Mouse (Mus musculus): ENCODE data around the gene Whrn. TPM values are rescaled to one million over a fixed set of nuclear protein-coding genes. Genes with fewer than 3 reads are reported as not detected.
A peak's percentile ranks its signal among the peaks of the same experiment; 100 is the strongest.

The Whrn gene
- polyA plus RNA-seq, 1 experiment from 2014 or later, result 0.39 TPM

DNA sequence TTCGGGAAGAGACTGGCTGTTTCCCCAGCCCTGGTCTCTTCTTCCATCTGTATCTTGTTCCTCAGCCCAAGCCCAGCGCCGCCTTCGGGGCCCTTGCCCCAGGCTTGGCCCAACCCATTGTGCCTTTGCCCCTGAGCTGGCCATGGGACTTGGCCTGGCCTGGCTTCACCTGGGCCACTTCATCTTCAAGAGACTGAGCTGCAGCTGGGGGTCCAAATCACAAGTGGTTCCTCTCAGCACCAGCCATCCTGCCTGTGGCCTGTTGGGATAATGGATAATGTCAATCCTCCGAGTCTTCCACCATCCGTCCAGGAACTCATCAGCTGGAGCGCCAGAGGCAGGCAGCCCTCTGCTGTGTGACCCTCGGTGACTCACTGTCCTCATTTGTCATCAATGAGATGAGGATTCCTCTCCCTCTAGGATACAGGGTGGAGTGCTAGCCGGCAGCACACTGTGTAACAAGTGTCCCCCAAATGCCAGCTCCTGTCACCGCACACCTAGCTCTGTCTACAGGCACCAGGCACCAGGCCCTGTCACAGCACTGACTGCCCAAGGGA, 97.7 kb downstream of the Whrn start:
- H3K9ac ChIP-seq, result no peak overlapping the region
- H3K36me3 ChIP-seq (replicated peaks), result peaks cover 19% of the 10 kb centered on the region
- peak overlapping the region; percentile 36; the same call in 1 of the 2 replicates for H3K4me2 ChIP-seq
- H3K9me3 ChIP-seq (replicated peaks), result no peaks in the 10 kb centered on the region
- ATAC-seq (ENCODE audit: insufficient read depth), result no peak
- no peak overlapping the region for H3K27ac ChIP-seq (replicated peaks)
- no peak overlapping the region for H3K4me3 ChIP-seq (replicated peaks)
- no peaks in the 10 kb centered on the region for H3K27me3 ChIP-seq
- peaks cover 50% of the 10 kb centered on the region for H3K4me1 ChIP-seq (replicated peaks)
- 79% methylated on average over 10 of the region's 10 CpGs for WGBS (ENCODE audit: insufficient replicate concordance)

DNA sequence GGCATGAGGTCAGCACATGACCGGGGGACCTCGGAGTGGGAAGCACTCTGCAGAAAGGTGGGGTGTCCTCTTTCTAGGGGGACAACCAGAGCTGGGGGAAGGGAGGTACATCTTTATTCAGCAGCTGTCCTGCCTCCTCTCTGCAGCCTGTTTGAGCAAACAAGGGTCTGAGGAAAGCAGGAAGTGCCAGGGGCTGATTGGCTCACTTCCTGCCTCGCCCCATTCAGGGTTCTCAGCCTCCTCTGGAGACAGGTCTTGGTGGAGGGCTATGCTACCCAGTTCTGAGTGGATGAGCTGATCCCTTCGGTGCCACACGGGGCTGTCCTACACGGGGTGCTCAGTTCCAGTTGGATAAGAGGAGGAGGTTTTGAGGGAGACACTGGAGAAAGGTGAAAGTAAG, 104.5 kb downstream of the Whrn start:
- H3K9me3 ChIP-seq (replicated peaks), result no peaks in the 10 kb centered on the region
- no peak for ATAC-seq (ENCODE audit: insufficient read depth)
- 53% methylated on average over 6 of the region's 6 CpGs for WGBS (ENCODE audit: insufficient replicate concordance)

DNA sequence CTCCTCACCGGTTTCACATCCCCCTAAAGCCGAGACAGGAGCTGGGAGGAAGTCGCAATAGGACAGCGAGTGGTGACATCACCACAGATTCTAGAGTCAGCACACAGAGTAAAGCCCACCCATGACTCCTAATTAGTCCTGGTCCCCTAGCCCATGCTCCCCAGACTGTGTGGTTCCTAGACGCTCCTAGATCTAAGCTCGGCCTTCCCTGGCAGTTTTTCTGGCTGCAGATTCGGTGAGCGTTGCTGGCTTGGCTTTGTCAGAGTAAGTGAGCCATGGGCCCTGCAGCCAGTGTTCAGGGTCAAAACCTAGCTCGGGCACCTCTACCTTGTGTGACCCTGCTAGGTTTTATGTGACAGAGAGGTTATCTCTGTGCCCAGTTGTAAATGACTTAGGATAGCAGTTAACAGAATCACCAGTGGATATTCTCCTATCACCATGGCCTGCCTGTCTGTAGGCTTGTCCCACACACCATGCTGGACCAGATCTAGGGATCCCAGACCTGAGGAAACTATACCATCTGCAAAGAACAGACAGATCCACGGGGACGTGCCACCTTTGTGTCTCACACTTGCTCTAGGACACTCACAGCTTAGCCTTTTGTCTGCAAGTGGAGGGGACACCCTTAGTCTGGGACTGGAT, 105.8 kb downstream of the Whrn start:
- peak; percentile 43; the same call in 1 of the 2 replicates for ATAC-seq (ENCODE audit: insufficient read depth)
- H3K27me3 ChIP-seq, result no peaks in the 10 kb centered on the region
- WGBS (ENCODE audit: insufficient replicate concordance), result 54% methylated on average over 11 of the region's 11 CpGs
- H3K9me3 ChIP-seq (replicated peaks), result no peaks in the 10 kb centered on the region
- H3K4me3 ChIP-seq (replicated peaks), result no peak overlapping the region
- H3K4me1 ChIP-seq (replicated peaks), result peaks cover 51% of the 10 kb centered on the region
- peaks cover 22% of the 10 kb centered on the region for H3K36me3 ChIP-seq (replicated peaks)
- no peak overlapping the region for H3K4me2 ChIP-seq
- H3K9ac ChIP-seq, result no peak overlapping the region
- peak overlapping the region; percentile 41 for H3K27ac ChIP-seq (replicated peaks)

More for the DNA sequence above, 104.5 kb downstream of the Whrn start:
- Histone ChIP-seq H3K4me1 (replicated peaks) (peaks cover 38% of the 10 kb centered on the region), H3K27ac (replicated peaks) (0 out of 2 replicates have a peak overlapping the region, but pooled peaks have one; percentile 0), H3K4me3 (replicated peaks) (no peak overlapping the region), H3K4me2 (no peak overlapping the region), H3K27me3 (no peaks in the 10 kb centered on the region), H3K36me3 (replicated peaks) (peaks cover 27% of the 10 kb centered on the region), H3K9ac (no peak overlapping the region)

DNA sequence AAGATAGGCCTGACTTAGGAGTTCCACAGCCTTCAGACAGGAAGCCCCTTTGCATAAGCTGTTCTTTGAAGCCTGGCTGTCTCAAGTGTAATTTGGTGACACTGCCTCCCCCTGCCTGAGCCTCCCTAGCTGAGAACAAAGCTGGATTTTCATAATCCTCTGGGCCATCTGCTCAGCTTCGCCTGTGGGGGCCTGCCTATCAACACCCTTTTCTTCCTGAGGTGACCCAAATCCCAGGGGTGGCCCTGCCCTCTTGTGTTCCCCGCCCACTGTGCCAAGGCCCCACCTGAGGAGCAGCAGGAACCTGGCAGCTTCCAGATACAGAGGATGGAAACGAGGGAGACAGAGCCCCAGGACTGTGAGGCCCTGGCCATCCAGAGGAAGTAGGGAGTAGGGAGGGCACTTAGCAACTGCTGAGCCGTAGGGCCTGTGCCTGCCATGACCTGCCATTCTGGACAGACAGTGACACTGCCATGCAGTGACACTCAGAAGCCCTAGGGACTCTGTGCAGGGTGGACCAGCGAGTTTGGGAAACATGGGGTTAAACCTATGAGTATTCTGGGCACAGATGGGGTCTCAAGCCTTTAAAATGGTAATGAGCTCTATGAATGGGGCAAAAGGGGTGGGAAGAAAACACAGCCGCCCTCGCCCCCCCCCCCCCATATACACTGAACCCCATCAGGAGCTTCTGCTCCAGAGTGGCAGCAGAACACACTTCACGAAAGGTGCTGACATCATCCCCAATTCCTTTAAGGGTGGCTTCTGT, 106.5 kb downstream of the Whrn start:
- 41% methylated on average over 8 of the region's 8 CpGs for WGBS (ENCODE audit: insufficient replicate concordance)
- 0 out of 2 replicates have a peak overlapping the region, but pooled peaks have one; percentile 1 for H3K4me2 ChIP-seq
- no peak for ATAC-seq (ENCODE audit: insufficient read depth)
- H3K9me3 ChIP-seq (replicated peaks), result no peaks in the 10 kb centered on the region
- H3K4me1 ChIP-seq (replicated peaks), result peaks cover 56% of the 10 kb centered on the region
- no peak overlapping the region for H3K4me3 ChIP-seq (replicated peaks)
- H3K9ac ChIP-seq, result peak overlapping the region; percentile 11; the same call in 1 of the 2 replicates
- H3K27ac ChIP-seq (replicated peaks), result 0 out of 2 replicates have a peak overlapping the region, but pooled peaks have one; percentile 9
- peaks cover 15% of the 10 kb centered on the region; the same call in 1 of the 2 replicates for H3K36me3 ChIP-seq (replicated peaks)
- H3K27me3 ChIP-seq, result no peaks in the 10 kb centered on the region

GRCm38 (mm10) chr4:63388029-63388428, 107.8 kb downstream of the Whrn start:
- Histone ChIP-seq H3K4me1 (replicated peaks) (peaks cover 69% of the 10 kb centered on the region), H3K27ac (replicated peaks) (no peak overlapping the region), H3K36me3 (replicated peaks) (peaks cover 16% of the 10 kb centered on the region; the same call in 1 of the 2 replicates), H3K4me2 (no peak overlapping the region), H3K4me3 (replicated peaks) (no peak overlapping the region), H3K27me3 (no peaks in the 10 kb centered on the region), H3K9ac (no peak overlapping the region), H3K9me3 (replicated peaks) (no peaks in the 10 kb centered on the region)
- ATAC-seq (ENCODE audit: insufficient read depth), result no peak
- WGBS (ENCODE audit: insufficient replicate concordance), result 81% methylated on average over 6 of the region's 6 CpGs

- H3K36me3 ChIP-seq (replicated peaks), result peaks cover 25% of the 10 kb centered on the region
- H3K4me1 ChIP-seq (replicated peaks), result peaks cover 71% of the 10 kb centered on the region
- H3K27me3 ChIP-seq, result no peaks in the 10 kb centered on the region
- WGBS (ENCODE audit: insufficient replicate concordance), result 34% methylated on average over 11 of the region's 11 CpGs
- H3K9ac ChIP-seq, result no peak overlapping the region
- H3K4me3 ChIP-seq (replicated peaks), result no peak overlapping the region; the same call in 1 of the 2 replicates
- H3K9me3 ChIP-seq (replicated peaks), result no peaks in the 10 kb centered on the region
- no peak overlapping the region for H3K4me2 ChIP-seq
- H3K27ac ChIP-seq (replicated peaks), result peak overlapping the region; percentile 12
- ATAC-seq (ENCODE audit: insufficient read depth), result no peak
Measured at GRCm38 (mm10) chr4:63385784-63386183, 110.0 kb downstream of the Whrn start.

- H3K27me3 ChIP-seq, result no peaks in the 10 kb centered on the region
- H3K9me3 ChIP-seq (replicated peaks), result no peaks in the 10 kb centered on the region
- no peak overlapping the region for H3K9ac ChIP-seq
- H3K4me3 ChIP-seq (replicated peaks), result no peak overlapping the region
- H3K36me3 ChIP-seq (replicated peaks), result peaks cover 29% of the 10 kb centered on the region
- H3K4me1 ChIP-seq (replicated peaks), result peaks cover 66% of the 10 kb centered on the region
- no peak for ATAC-seq (ENCODE audit: insufficient read depth)
- peak overlapping the region; percentile 12 for H3K27ac ChIP-seq (replicated peaks)
- 81% methylated on average over 3 of the region's 3 CpGs for WGBS (ENCODE audit: insufficient replicate concordance)
- H3K4me2 ChIP-seq, result no peak overlapping the region
Measured at GRCm38 (mm10) chr4:63385253-63385652, 110.5 kb downstream of the Whrn start.

DNA sequence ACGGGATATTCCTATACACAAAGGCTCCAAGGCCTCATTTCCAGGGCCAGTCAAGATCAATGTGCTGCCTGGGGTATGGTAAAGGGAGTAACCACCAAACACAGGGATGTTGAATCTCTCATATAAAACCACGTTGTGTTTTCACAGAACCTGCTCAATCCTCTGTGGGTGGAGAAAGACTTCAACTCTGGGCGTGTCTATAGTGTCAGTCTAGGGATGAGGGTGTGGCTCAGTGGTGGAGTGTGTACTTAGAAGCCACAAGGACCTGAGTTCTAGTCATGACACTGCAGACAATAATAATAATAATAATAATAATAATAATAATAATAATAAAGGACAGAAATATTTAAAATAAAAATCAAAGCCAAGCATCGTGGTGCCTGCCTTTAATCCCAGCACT, 111.5 kb downstream of the Whrn start:
- no peaks in the 10 kb centered on the region for H3K27me3 ChIP-seq
- H3K4me1 ChIP-seq (replicated peaks), result peaks cover 56% of the 10 kb centered on the region
- WGBS (ENCODE audit: insufficient replicate concordance), result 64% methylated on average over 4 of the region's 4 CpGs
- no peaks in the 10 kb centered on the region for H3K9me3 ChIP-seq (replicated peaks)
- H3K36me3 ChIP-seq (replicated peaks), result peaks cover 39% of the 10 kb centered on the region
- H3K9ac ChIP-seq, result no peak overlapping the region
- H3K4me2 ChIP-seq, result no peak overlapping the region
- ATAC-seq (ENCODE audit: insufficient read depth), result peak; percentile 54
- H3K4me3 ChIP-seq (replicated peaks), result no peak overlapping the region
- H3K27ac ChIP-seq (replicated peaks), result peak overlapping the region; percentile 84

DNA sequence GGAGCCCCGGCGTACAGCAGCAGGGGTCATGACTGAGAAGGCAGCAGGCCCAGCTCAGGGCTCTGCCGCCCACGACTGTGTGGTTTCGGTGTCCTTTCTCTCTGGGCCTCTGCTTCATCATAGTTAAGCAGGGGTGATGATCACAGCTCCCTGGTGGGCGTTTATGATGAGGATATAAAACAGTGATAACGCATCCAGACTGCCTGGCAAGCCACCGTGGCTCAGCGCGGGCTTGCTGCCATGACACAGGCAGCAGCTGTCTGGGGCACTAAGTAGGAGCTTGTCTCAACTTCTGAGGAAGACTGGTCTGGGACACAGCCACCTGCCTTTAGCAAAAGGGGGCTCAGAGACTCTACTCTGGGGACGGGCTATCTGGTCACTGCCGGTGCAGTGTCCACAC, 112.3 kb downstream of the Whrn start:
- Histone ChIP-seq H3K9me3 (replicated peaks) (no peaks in the 10 kb centered on the region), H3K4me2 (peak overlapping the region; percentile 59), H3K27ac (replicated peaks) (peak overlapping the region; percentile 84), H3K4me3 (replicated peaks) (no peak overlapping the region), H3K27me3 (no peaks in the 10 kb centered on the region), H3K36me3 (replicated peaks) (peaks cover 47% of the 10 kb centered on the region), H3K9ac (0 out of 2 replicates have a peak overlapping the region, but pooled peaks have one; percentile 32), H3K4me1 (replicated peaks) (peaks cover 48% of the 10 kb centered on the region)
- WGBS (ENCODE audit: insufficient replicate concordance), result 52% methylated on average over 12 of the region's 12 CpGs
- peak; percentile 11; the same call in 1 of the 2 replicates for ATAC-seq (ENCODE audit: insufficient read depth)

GRCm38 (mm10) chr4:63382676-63383369, 113.0 kb downstream of the Whrn start:
- H3K27ac ChIP-seq (replicated peaks), result peak overlapping the region; percentile 84
- peak overlapping the region; percentile 59 for H3K4me2 ChIP-seq
- H3K4me3 ChIP-seq (replicated peaks), result no peak overlapping the region
- 40% methylated on average over 4 of the region's 4 CpGs for WGBS (ENCODE audit: insufficient replicate concordance)
- no peaks in the 10 kb centered on the region for H3K9me3 ChIP-seq (replicated peaks)
- H3K36me3 ChIP-seq (replicated peaks), result peaks cover 50% of the 10 kb centered on the region
- peaks cover 50% of the 10 kb centered on the region for H3K4me1 ChIP-seq (replicated peaks)
- ATAC-seq (ENCODE audit: insufficient read depth), result peak; percentile 82
- no peaks in the 10 kb centered on the region for H3K27me3 ChIP-seq
- peak overlapping the region; percentile 47; the same call in 1 of the 2 replicates for H3K9ac ChIP-seq

Data from liver, embryonic 15.5 days (tissue).